Mouse (Mus musculus) MEL (cell line): ENCODE data around the gene Urah. TPM values are rescaled to one million over a fixed set of nuclear protein-coding genes. Genes with fewer than 3 reads are reported as not detected.
A peak's percentile ranks its signal among the peaks of the same experiment; 100 is the strongest.

Experiments used
- DNase-seq: peaks from one replicate; pipeline ENCODE4 v3.0.0; 2011; ENCODE audit warnings: low read depth, low spot score
- H3K27ac ChIP-seq: 2 replicates; pipeline ENCODE4 v1.5.1; 2012; ENCODE audit warnings: low read depth, mild to moderate bottlenecking, control low read depth, low read length, moderate library complexity; ENCODE audit not compliant: control insufficient read depth
- H3K27me3 ChIP-seq, 2 experiments: fragments of 150-350 bp in 1 of 2; sonication (generic) in 1 of 2; 2 replicates each; pipeline ENCODE4 v1.6.1; 2012; ENCODE audit warnings: low read length in 2 of 2, mild to moderate bottlenecking in 2 of 2, improper control_type of control experiment in 1 of 2, moderate library complexity in 1 of 2; ENCODE audit not compliant: insufficient read depth in 2 of 2, control insufficient read depth in 1 of 2
- H3K36me3 ChIP-seq, 2 experiments: 2 replicates each; pipeline ENCODE4 v1.6.1; 2012 to 2014; ENCODE audit warnings: low read length in 2 of 2, improper control_type of control experiment in 1 of 2, inconsistent platforms in 1 of 2, mild to moderate bottlenecking in 1 of 2; ENCODE audit not compliant: insufficient read depth in 2 of 2, control insufficient read depth in 1 of 2
- H3K4me1 ChIP-seq, 2 experiments: fragments of 150-350 bp in 1 of 2; sonication (generic) in 1 of 2; 2 replicates each; pipeline ENCODE4 v1.6.1; 2012; ENCODE audit warnings: low read length in 2 of 2, improper control_type of control experiment in 1 of 2, mild to moderate bottlenecking in 1 of 2; ENCODE audit not compliant: insufficient read depth in 2 of 2, control insufficient read depth in 1 of 2
- H3K4me3 ChIP-seq, 2 experiments: fragments of 150-350 bp in 1 of 2; sonication (generic) in 1 of 2; 2 replicates each; pipeline ENCODE4 v1.5.1; 2012; ENCODE audit warnings: low read depth in 2 of 2, low read length in 2 of 2, mild to moderate bottlenecking in 2 of 2, moderate library complexity in 2 of 2, control low read depth in 1 of 2, improper control_type of control experiment in 1 of 2; ENCODE audit not compliant: control insufficient read depth in 1 of 2, insufficient read depth in 1 of 2
- H3K79me2 ChIP-seq: 2 replicates; pipeline ENCODE4 v1.6.1; 2012; ENCODE audit warnings: mild to moderate bottlenecking, low read length, moderate library complexity; ENCODE audit not compliant: control insufficient read depth, poor library complexity, insufficient read depth
- H3K9ac ChIP-seq: 2 replicates; pipeline ENCODE4 v1.6.1; 2012; ENCODE audit warnings: low read depth, mild to moderate bottlenecking, control low read depth, low read length, moderate library complexity; ENCODE audit not compliant: control insufficient read depth, poor library complexity, severe bottlenecking
- H3K9me3 ChIP-seq: fragments of 150-350 bp; sonication (generic); replicated peaks from 2 replicates; pipeline ENCODE4 v1.6.1; 2012; ENCODE audit warnings: mild to moderate bottlenecking, low read length, improper control_type of control experiment, moderate library complexity; ENCODE audit not compliant: insufficient read depth
- BHLHE40 ChIP-seq: IDR thresholded peaks from 2 replicates; pipeline ENCODE4 v1.6.1; 2012; ENCODE audit warnings: low read depth, mild to moderate bottlenecking, inconsistent platforms, low read length, improper control_type of control experiment, borderline replicate concordance
- CTCF ChIP-seq, 3 experiments: IDR thresholded peaks in 2 of 3; conservative IDR thresholded peaks in 1 of 3; 2 replicates each; pipeline ENCODE4 v1.5.1; 2011 to 2012; ENCODE audit warnings: low read length in 3 of 3, low read depth in 2 of 3, mild to moderate bottlenecking in 2 of 3, improper control_type of control experiment in 1 of 3, inconsistent platforms in 1 of 3, mixed read lengths in 1 of 3, moderate library complexity in 1 of 3; ENCODE audit not compliant: control insufficient read depth in 1 of 3, insufficient read depth in 1 of 3, poor library complexity in 1 of 3, severe bottlenecking in 1 of 3
- ELF1 ChIP-seq: IDR thresholded peaks from 2 replicates; pipeline ENCODE4 v1.6.1; 2014; ENCODE audit warnings: low read depth, mild to moderate bottlenecking, inconsistent platforms, low read length, improper control_type of control experiment, moderate library complexity
- ETS1 ChIP-seq: IDR thresholded peaks from 2 replicates; pipeline ENCODE4 v1.6.1; 2012; ENCODE audit warnings: low read depth, mild to moderate bottlenecking, inconsistent platforms, low read length, improper control_type of control experiment, moderate library complexity
- MAFK ChIP-seq: IDR thresholded peaks from 2 replicates; pipeline ENCODE4 v1.6.1; 2011; ENCODE audit warnings: low read depth, mild to moderate bottlenecking, low read length, improper control_type of control experiment, borderline replicate concordance
- MAX ChIP-seq: IDR thresholded peaks from 2 replicates; pipeline ENCODE4 v1.6.1; 2011; ENCODE audit warnings: low read length, improper control_type of control experiment
- NELFE ChIP-seq: IDR thresholded peaks from 2 replicates; pipeline ENCODE4 v1.6.1; 2011; ENCODE audit warnings: low read depth, low read length, improper control_type of control experiment
- NRF1 ChIP-seq: IDR thresholded peaks from 2 replicates; pipeline ENCODE4 v1.6.1; 2014; ENCODE audit warnings: low read depth, mild to moderate bottlenecking, inconsistent platforms, low read length, improper control_type of control experiment, moderate library complexity; ENCODE audit not compliant: poor library complexity, insufficient read depth, severe bottlenecking
- RAD21 ChIP-seq: IDR thresholded peaks from 2 replicates; pipeline ENCODE4 v1.6.1; 2011; ENCODE audit warnings: mild to moderate bottlenecking, low read depth, low read length, improper control_type of control experiment
- SMC3 ChIP-seq: IDR thresholded peaks from 2 replicates; pipeline ENCODE4 v1.6.1; 2011; ENCODE audit warnings: low read depth, low read length, improper control_type of control experiment
- TAL1 ChIP-seq: IDR thresholded peaks from 2 replicates; pipeline ENCODE4 v1.6.1; 2012; ENCODE audit warnings: mild to moderate bottlenecking, inconsistent platforms, low read length, moderate library complexity, mixed read lengths
- TBP ChIP-seq: IDR thresholded peaks from 2 replicates; pipeline ENCODE4 v1.8.0; 2011; ENCODE audit warnings: low read depth, low read length, improper control_type of control experiment
- TCF12 ChIP-seq: IDR thresholded peaks from 2 replicates; pipeline ENCODE4 v1.6.1; 2014; ENCODE audit warnings: low read depth, mild to moderate bottlenecking, inconsistent platforms, low read length, improper control_type of control experiment, moderate library complexity
- UBTF ChIP-seq: IDR thresholded peaks from 2 replicates; pipeline ENCODE4 v1.6.1; 2012; ENCODE audit warnings: low read depth, mild to moderate bottlenecking, inconsistent platforms, low read length, improper control_type of control experiment, moderate library complexity, borderline replicate concordance; ENCODE audit not compliant: insufficient read depth
- USF1 ChIP-seq: IDR thresholded peaks from 2 replicates; pipeline ENCODE4 v1.6.1; 2014; ENCODE audit warnings: low read depth, mild to moderate bottlenecking, inconsistent platforms, low read length, improper control_type of control experiment, moderate library complexity
- ZC3H11A ChIP-seq: IDR thresholded peaks from 2 replicates; pipeline ENCODE4 v1.6.1; 2012; ENCODE audit warnings: low read depth, mild to moderate bottlenecking, inconsistent platforms, low read length, improper control_type of control experiment
- ZNF384 ChIP-seq: IDR thresholded peaks from 2 replicates; pipeline ENCODE4 v1.6.1; 2012; ENCODE audit warnings: low read depth, mild to moderate bottlenecking, inconsistent platforms, low read length, improper control_type of control experiment
- polyA plus RNA-seq, 2 experiments: library from polyadenylated mRNA; stranded (reverse) in 1 of 2; unstranded in 1 of 2; fragments of >175 nt in 1 of 2; fragments of >200 nt in 1 of 2; gene quantifications; 2 replicates each; pipeline versions ENCODE4 v1.2.1 to v1.2.4; 2012; ENCODE audit warnings: low replicate concordance in 2 of 2, low read depth in 1 of 2; ENCODE audit not compliant: insufficient read length in 2 of 2, insufficient read depth in 1 of 2, missing spikeins in 1 of 2
- total RNA-seq: library from RNA; depleted of rRNA; stranded (reverse); fragments of 300-350 nt; gene quantifications from 2 replicates; pipeline ENCODE4 v1.2.3, GENCODE M21; 2012

Urah gene
- total and polyA plus RNA-seq, 3 experiments, result not detected

DNA sequence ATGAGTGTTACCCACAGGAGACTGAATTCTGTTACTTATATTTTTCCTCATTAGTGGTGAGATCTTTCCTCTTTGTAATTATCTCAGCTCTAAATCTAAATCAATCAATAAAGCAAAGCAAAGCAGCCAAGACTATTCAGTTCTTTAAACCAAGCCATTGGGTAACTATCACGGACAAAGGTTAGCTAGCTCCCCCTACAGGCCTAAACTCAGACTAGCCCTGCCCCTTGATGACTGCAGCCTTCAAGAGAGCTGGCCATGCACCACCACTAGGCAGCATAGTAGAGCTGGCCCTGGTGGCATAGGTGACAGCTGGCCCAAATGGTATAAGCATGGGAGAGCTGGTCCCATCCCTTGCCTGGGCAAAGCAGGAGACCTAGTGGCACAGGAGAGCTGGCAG lies 29.1 kb upstream of the Urah start:
- H3K79me2 ChIP-seq, result no peaks in the 10 kb centered on the region
- H3K36me3 ChIP-seq, result no peaks in the 10 kb centered on the region
- H3K4me3 ChIP-seq, result no peak overlapping the region
- H3K9ac ChIP-seq, result no peak overlapping the region
- peak; percentile 69 for DNase-seq
- TF ChIP-seq MAFK (no peak), NELFE (no peak), CTCF (IDR thresholded peaks at IDR 0.05 in 2 of 3, conservative IDR thresholded peaks at IDR 0.05 in 1 of 3; ENCODE audit: control insufficient read depth in 1 of 3, insufficient read depth in 1 of 3, low read depth in 2 of 3, low read length in 3 of 3, poor library complexity in 1 of 3, severe bottlenecking in 1 of 3) (peak; percentile 70 to 90 (median 75)), TAL1 (no peak), MAX (no peak), NRF1 (no peak), TCF12 (no peak), TBP (no peak), ETS1 (no peak), RAD21 (peak; percentile 70), SMC3 (peak; percentile 73), BHLHE40 (no peak), UBTF (no peak), ELF1 (no peak), ZNF384 (no peak), ZC3H11A (peak; percentile 44)
- no peaks in the 10 kb centered on the region for H3K4me1 ChIP-seq
- H3K9me3 ChIP-seq, result no peaks in the 10 kb centered on the region
- H3K27me3 ChIP-seq, result no peaks in the 10 kb centered on the region; a peak in 2 of 4 replicates
- H3K27ac ChIP-seq, result no peak overlapping the region

DNA sequence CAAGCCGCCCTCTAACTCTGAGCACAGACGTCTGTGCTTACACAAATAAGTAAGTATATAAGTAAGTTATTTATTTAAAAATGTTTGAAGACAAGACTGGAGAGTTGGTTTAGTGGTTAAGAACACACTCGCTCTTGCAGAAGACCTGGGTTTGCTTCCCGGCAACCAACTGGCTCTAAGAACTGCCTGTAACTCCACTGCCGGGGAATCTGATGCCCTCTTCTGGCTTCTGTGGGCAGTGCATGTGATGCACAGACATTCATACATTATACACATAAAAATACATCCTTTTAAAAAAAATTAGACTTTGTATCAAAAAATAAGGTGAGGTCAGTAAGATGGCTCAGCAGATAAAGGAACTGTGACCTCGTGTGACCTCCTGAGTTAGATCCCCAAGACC lies 24.3 kb upstream of the Urah start:
- Histone ChIP-seq H3K79me2 (no peaks in the 10 kb centered on the region), H3K36me3 (no peaks in the 10 kb centered on the region), H3K9ac (no peak overlapping the region), H3K4me1 (no peaks in the 10 kb centered on the region), H3K4me3 (no peak overlapping the region), H3K27ac (no peak overlapping the region), H3K9me3 (no peaks in the 10 kb centered on the region), H3K27me3 (peaks cover 0 to 8% of the 10 kb centered on the region in 2 experiments; a peak in 3 of 4 replicates)
- TF ChIP-seq SMC3, result peak; percentile 77
- no peak for TF ChIP-seq USF1
- peak; percentile 53 for TF ChIP-seq RAD21
- peak; percentile 66 to 70 (median 67) for TF ChIP-seq CTCF (IDR thresholded peaks at IDR 0.05 in 2 of 3, conservative IDR thresholded peaks at IDR 0.05 in 1 of 3; ENCODE audit: control insufficient read depth in 1 of 3, insufficient read depth in 1 of 3, low read depth in 2 of 3, low read length in 3 of 3, poor library complexity in 1 of 3, severe bottlenecking in 1 of 3)
- TF ChIP-seq ZC3H11A, result peak; percentile 44
- peak; percentile 64 for DNase-seq
